Mouse (Mus musculus) embryonic fibroblast, embryonic 13.5 days (primary cell): Measurements from ENCODE around the gene Clic5. TPM values are rescaled to one million over a fixed set of nuclear protein-coding genes. Genes with fewer than 3 reads are reported as not detected.

Experiments used
- H3K27ac ChIP-seq: 2 replicates; pipeline ENCODE4 v1.5.1; 2012; ENCODE audit warnings: low read length, control low read depth, inconsistent platforms; ENCODE audit not compliant: insufficient read depth
- H3K4me1 ChIP-seq: 2 replicates; pipeline ENCODE4 v1.6.1; 2011; ENCODE audit warnings: low read length; ENCODE audit not compliant: control insufficient read depth, insufficient read depth
- H3K4me3 ChIP-seq: 2 replicates; pipeline ENCODE4 v1.5.1; 2011; ENCODE audit warnings: mild to moderate bottlenecking, control low read depth, low read length; ENCODE audit not compliant: insufficient read depth
- CTCF ChIP-seq: IDR thresholded peaks from 2 replicates; pipeline ENCODE4 v1.5.1; 2011; ENCODE audit warnings: mild to moderate bottlenecking, control low read depth, low read length, moderate library complexity, borderline replicate concordance; ENCODE audit not compliant: insufficient read depth
- POLR2A ChIP-seq: IDR thresholded peaks from 2 replicates; pipeline ENCODE4 v1.6.1; 2011; ENCODE audit warnings: low read depth, mild to moderate bottlenecking, control low read depth, low read length, moderate library complexity
- polyA plus RNA-seq: library from polyadenylated mRNA; stranded (reverse); fragments of >200 nt; gene quantifications from 2 replicates; pipeline ENCODE4 v1.2.4, GENCODE M21; 2011; ENCODE audit warnings: low read depth; ENCODE audit not compliant: missing spikeins, insufficient read length

The Clic5 gene
- polyA plus RNA-seq, 1 experiment = 0.23 TPM

GRCm38 (mm10) chr17:44190246-44190645 is 1.9 kb downstream of the Clic5 start:
- Histone ChIP-seq H3K4me3 (no peak overlapping the region), H3K27ac (no peak overlapping the region), H3K4me1 (no peaks in the 10 kb centered on the region)
- no peak for TF ChIP-seq CTCF
- TF ChIP-seq POLR2A = no peak

GRCm38 (mm10) chr17:44192981-44193380 is 4.6 kb downstream of the Clic5 start:
- no peak overlapping the region for H3K27ac ChIP-seq
- H3K4me3 ChIP-seq = no peak overlapping the region
- H3K4me1 ChIP-seq = no peaks in the 10 kb centered on the region
- TF ChIP-seq CTCF = no peak
- TF ChIP-seq POLR2A = no peak

- Histone ChIP-seq H3K4me1 (no peaks in the 10 kb centered on the region), H3K4me3 (no peak overlapping the region), H3K27ac (no peak overlapping the region)
- TF ChIP-seq POLR2A = no peak
- TF ChIP-seq CTCF = no peak
Measured at GRCm38 (mm10) chr17:44199158-44199557, 10.8 kb downstream of the Clic5 start.

- Histone ChIP-seq H3K27ac (peak overlapping the region; percentile 19; the same call in 1 of the 2 replicates), H3K4me1 (peaks cover 4% of the 10 kb centered on the region; the same call in 1 of the 2 replicates), H3K4me3 (no peak overlapping the region)
- TF ChIP-seq POLR2A = no peak
- TF ChIP-seq CTCF = no peak
Measured at GRCm38 (mm10) chr17:44202952-44203351, 14.6 kb downstream of the Clic5 start.

GRCm38 (mm10) chr17:44204787-44205186 is 16.4 kb downstream of the Clic5 start:
- Histone ChIP-seq H3K4me1 (peaks cover 4% of the 10 kb centered on the region; the same call in 1 of the 2 replicates), H3K4me3 (no peak overlapping the region), H3K27ac (no peak overlapping the region)
- TF ChIP-seq POLR2A = no peak
- TF ChIP-seq CTCF = no peak

- Histone ChIP-seq H3K27ac (no peak overlapping the region; the same call in 1 of the 2 replicates), H3K4me1 (peaks cover 4% of the 10 kb centered on the region; the same call in 1 of the 2 replicates), H3K4me3 (no peak overlapping the region)
- no peak for TF ChIP-seq POLR2A
- no peak for TF ChIP-seq CTCF
Measured at GRCm38 (mm10) chr17:44205562-44205961, 17.2 kb downstream of the Clic5 start.

- Histone ChIP-seq H3K27ac (no peak overlapping the region), H3K4me1 (peaks cover 4% of the 10 kb centered on the region; the same call in 1 of the 2 replicates), H3K4me3 (no peak overlapping the region)
- no peak for TF ChIP-seq POLR2A
- TF ChIP-seq CTCF = no peak
Measured at GRCm38 (mm10) chr17:44208900-44209299, 20.5 kb downstream of the Clic5 start.

- no peak for TF ChIP-seq CTCF
- TF ChIP-seq POLR2A = no peak
- no peak overlapping the region for H3K27ac ChIP-seq
Measured at GRCm38 (mm10) chr17:44212960-44213619, 24.7 kb downstream of the Clic5 start.

GRCm38 (mm10) chr17:44215196-44215799 is 26.9 kb downstream of the Clic5 start:
- H3K4me3 ChIP-seq = no peak overlapping the region
- no peak overlapping the region for H3K27ac ChIP-seq
- TF ChIP-seq CTCF (no peak), POLR2A (no peak)
- peaks cover 6% of the 10 kb centered on the region; the same call in 1 of the 2 replicates for H3K4me1 ChIP-seq

More at GRCm38 (mm10) chr17:44212960-44213619, 24.7 kb downstream of the Clic5 start:
- no peak overlapping the region for H3K4me3 ChIP-seq
- no peaks in the 10 kb centered on the region for H3K4me1 ChIP-seq

GRCm38 (mm10) chr17:44217185-44217584 is 28.8 kb downstream of the Clic5 start:
- no peak overlapping the region for H3K27ac ChIP-seq
- no peak for TF ChIP-seq POLR2A
- H3K4me3 ChIP-seq = no peak overlapping the region
- peaks cover 7% of the 10 kb centered on the region; the same call in 1 of the 2 replicates for H3K4me1 ChIP-seq
